Mouse (Mus musculus) lung, postnatal 0 days (tissue): Measurements from ENCODE around the gene Cda. TPM values are rescaled to one million over a fixed set of nuclear protein-coding genes. Genes with fewer than 3 reads are reported as not detected.

Source experiments
- ATAC-seq: fragments of 200-750 bp; cut with Nextera tagmentation; 2 replicates; pipeline ENCODE4 v1.8.0; 2017; ENCODE audit warnings: moderate library complexity
- DNase-seq: peaks from one replicate; pipeline ENCODE4 v3.0.0-alpha.2; 2016; ENCODE audit warnings: low spot score
- H3K27ac ChIP-seq: fragments of 300-500 bp; sonication (generic); 2 replicates; pipeline ENCODE4 v1.5.1; 2014; ENCODE audit warnings: antibody characterized with exemption, mild to moderate bottlenecking, low read length, mixed read lengths
- H3K27me3 ChIP-seq: fragments of 300-500 bp; sonication (generic); replicated peaks from 2 replicates; pipeline ENCODE4 v1.6.1; 2014; ENCODE audit warnings: low read length, mixed read lengths; ENCODE audit not compliant: insufficient read depth
- H3K36me3 ChIP-seq: fragments of 300-500 bp; sonication (generic); 2 replicates; pipeline ENCODE4 v1.6.1; 2014; ENCODE audit warnings: low read length, mixed read lengths; ENCODE audit not compliant: insufficient read depth
- H3K4me1 ChIP-seq: fragments of 300-500 bp; sonication (generic); 2 replicates; pipeline ENCODE4 v1.6.1; 2014; ENCODE audit warnings: antibody characterized with exemption, low read depth, low read length, mixed read lengths; ENCODE audit not compliant: insufficient read depth
- H3K4me2 ChIP-seq: fragments of 300-500 bp; sonication (generic); replicated peaks from 2 replicates; pipeline ENCODE4 v1.6.1; 2014; ENCODE audit warnings: low read depth, mild to moderate bottlenecking, low read length, moderate library complexity, mixed read lengths
- H3K4me3 ChIP-seq: fragments of 300-500 bp; sonication (generic); 2 replicates; pipeline ENCODE4 v1.5.1; 2014; ENCODE audit warnings: low read depth, low read length
- H3K9ac ChIP-seq: fragments of 300-500 bp; sonication (generic); replicated peaks from 2 replicates; pipeline ENCODE4 v1.6.1; 2014; ENCODE audit warnings: low read depth, mild to moderate bottlenecking
- H3K9me3 ChIP-seq: fragments of 300-500 bp; sonication (generic); 2 replicates; pipeline ENCODE4 v1.6.1; 2016; ENCODE audit warnings: low read length, mixed read lengths
- CTCF ChIP-seq: IDR thresholded peaks from 2 replicates; pipeline ENCODE4 v1.5.1; 2016; ENCODE audit warnings: antibody characterized with exemption, mild to moderate bottlenecking
- EP300 ChIP-seq: IDR thresholded peaks from 2 replicates; pipeline ENCODE4 v1.6.1; 2016; ENCODE audit warnings: antibody characterized with exemption, mild to moderate bottlenecking, control low read depth
- WGBS: fragments of 180-500 bp; shearing (Covaris S2); extraction: QIAGEN DNeasy Blood & Tissue Kit; methylation state at CpG from one replicate; pipeline ENCODE4 v1.1.7; 2014; 5-methylcytosine and 5-hydroxymethylcytosine counted together
- polyA plus RNA-seq: library from polyadenylated mRNA; unstranded; fragments of >200 nt; fragmentation: Nextera tagmentation; extraction: Ambion mirVana; gene quantifications from 2 replicates; pipeline ENCODE4 v1.2.1, GENCODE M21; 2015

Gene Cda
- polyA plus RNA-seq, 1 experiment from 2014 or later: 16.0 TPM

GRCm38 (mm10) chr4:138352692-138353091, 15.1 kb downstream of the Cda start:
- Histone ChIP-seq H3K9ac (no peak overlapping the region), H3K9me3 (no peaks in the 10 kb centered on the region; the same call in 1 of the 2 replicates), H3K27ac (no peak overlapping the region), H3K4me1 (no peaks in the 10 kb centered on the region), H3K36me3 (no peaks in the 10 kb centered on the region), H3K27me3 (no peaks in the 10 kb centered on the region), H3K4me2 (no peak overlapping the region), H3K4me3 (no peak overlapping the region)
- TF ChIP-seq EP300 (no peak), CTCF (no peak)
- DNase-seq (no peak), ATAC-seq (no peak)
- 90% methylated on average over 6 of the region's 6 CpGs for WGBS

GRCm38 (mm10) chr4:138351821-138352220, 16.0 kb downstream of the Cda start:
- H3K4me1 ChIP-seq: no peaks in the 10 kb centered on the region
- no peak overlapping the region for H3K4me3 ChIP-seq
- no peak overlapping the region for H3K9ac ChIP-seq
- no peaks in the 10 kb centered on the region; the same call in 1 of the 2 replicates for H3K9me3 ChIP-seq
- H3K36me3 ChIP-seq: no peaks in the 10 kb centered on the region
- H3K4me2 ChIP-seq: no peak overlapping the region
- H3K27ac ChIP-seq: no peak overlapping the region
- no peaks in the 10 kb centered on the region for H3K27me3 ChIP-seq
- WGBS: 87% methylated on average over 5 of the region's 5 CpGs
- ATAC-seq: no peak
- TF ChIP-seq EP300: no peak
- no peak for DNase-seq

DNA sequence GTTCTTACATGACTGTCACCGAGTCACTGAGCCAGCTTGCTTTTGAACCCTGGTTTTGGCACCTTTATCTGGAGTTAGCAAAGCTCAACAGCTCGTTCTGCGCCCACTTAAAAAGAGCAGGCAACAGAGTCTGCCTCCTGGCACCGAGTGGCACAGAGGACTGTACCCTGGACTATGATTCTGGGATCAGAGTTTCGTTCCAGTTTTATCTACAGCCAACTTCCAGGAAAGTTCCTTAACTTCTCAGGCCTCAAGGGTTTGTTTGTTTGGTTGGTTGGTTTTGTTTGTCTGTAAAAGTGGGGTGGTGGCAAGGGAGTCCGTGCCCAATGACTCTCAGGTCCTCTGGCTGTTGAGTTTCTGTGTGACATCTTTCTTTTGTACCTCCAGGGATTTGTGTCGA, 19.1 kb downstream of the Cda start:
- no peak for ATAC-seq
- no peak overlapping the region for H3K9ac ChIP-seq
- H3K36me3 ChIP-seq: no peaks in the 10 kb centered on the region
- no peaks in the 10 kb centered on the region for H3K27me3 ChIP-seq
- no peak for DNase-seq
- no peaks in the 10 kb centered on the region; the same call in 1 of the 2 replicates for H3K9me3 ChIP-seq
- H3K4me3 ChIP-seq: no peak overlapping the region
- H3K27ac ChIP-seq: no peak overlapping the region
- TF ChIP-seq EP300 (no peak), CTCF (no peak)
- H3K4me1 ChIP-seq: no peaks in the 10 kb centered on the region
- no peak overlapping the region for H3K4me2 ChIP-seq
- 56% methylated on average over 7 of the region's 7 CpGs for WGBS

DNA sequence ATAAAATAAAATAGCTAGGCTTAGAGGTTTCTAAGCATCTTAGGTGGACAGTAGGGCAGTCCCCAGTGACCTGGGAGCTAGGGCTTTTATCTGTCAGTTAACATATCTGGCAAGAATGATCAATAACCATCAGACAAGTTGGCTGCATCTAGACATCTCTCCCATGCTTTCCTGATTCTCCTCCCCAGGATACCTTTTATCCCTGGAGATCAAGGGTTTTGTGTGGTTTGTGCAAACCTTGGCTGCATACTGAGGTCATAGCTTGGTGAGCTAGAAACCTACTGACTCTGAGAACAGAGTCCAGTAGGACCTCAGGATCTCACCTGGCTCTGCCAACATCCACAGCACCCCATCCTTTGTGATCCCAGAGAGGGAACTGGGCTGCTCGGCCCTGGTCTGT, 20.5 kb downstream of the Cda start:
- Histone ChIP-seq H3K4me3 (no peak overlapping the region), H3K9me3 (no peaks in the 10 kb centered on the region; the same call in 1 of the 2 replicates), H3K4me2 (no peak overlapping the region), H3K36me3 (no peaks in the 10 kb centered on the region), H3K27me3 (no peaks in the 10 kb centered on the region), H3K9ac (no peak overlapping the region), H3K4me1 (no peaks in the 10 kb centered on the region), H3K27ac (no peak overlapping the region)
- no peak for DNase-seq
- 65% methylated on average over 1 of the region's 1 CpGs for WGBS
- no peak for ATAC-seq
- no peak for TF ChIP-seq CTCF
- no peak for TF ChIP-seq EP300

GRCm38 (mm10) chr4:138344891-138345545, 22.8 kb downstream of the Cda start:
- DNase-seq (peak; percentile 45), ATAC-seq (peak; percentile 80)
- whole genome bisulfite sequencing: 62% methylated on average over 9 of the region's 9 CpGs
- no peaks in the 10 kb centered on the region for H3K9me3 ChIP-seq
- no peak overlapping the region for H3K4me3 ChIP-seq
- TF ChIP-seq EP300: no peak
- no peak for TF ChIP-seq CTCF
- H3K27ac ChIP-seq: no peak overlapping the region
- no peaks in the 10 kb centered on the region for H3K36me3 ChIP-seq
- H3K9ac ChIP-seq: no peak overlapping the region
- H3K4me2 ChIP-seq: no peak overlapping the region
- no peaks in the 10 kb centered on the region for H3K4me1 ChIP-seq
- H3K27me3 ChIP-seq: no peaks in the 10 kb centered on the region

GRCm38 (mm10) chr4:138343341-138343837, 24.4 kb downstream of the Cda start:
- Histone ChIP-seq H3K9me3 (no peaks in the 10 kb centered on the region), H3K4me3 (no peak overlapping the region), H3K4me1 (no peaks in the 10 kb centered on the region), H3K9ac (no peak overlapping the region), H3K27ac (no peak overlapping the region), H3K4me2 (no peak overlapping the region), H3K36me3 (no peaks in the 10 kb centered on the region), H3K27me3 (no peaks in the 10 kb centered on the region)
- DNase-seq (no peak), ATAC-seq (no peak)
- no peak for TF ChIP-seq CTCF
- 55% methylated on average over 10 of the region's 10 CpGs for WGBS
